Mouse (Mus musculus): ENCODE measurements around the gene Suv39h1. TPM values are rescaled to one million over a fixed set of nuclear protein-coding genes. Genes with fewer than 3 reads are reported as not detected.
"Not testable (repeated sequence)": the region's sequence is repeated elsewhere in the genome, so short reads cannot be mapped to it uniquely, and the experiment has no call there.

The Suv39h1 gene
- polyA plus RNA-seq (2016; fragmentation: Nextera tagmentation; extraction: Ambion mirVana): 42.8 and 46.2 TPM in 2 replicates

- Histone ChIP-seq H3K4me2 (peak within 1 kb of the TSS; percentile 65), H3K27ac (ENCODE audit: poor library complexity, severe bottlenecking) (peak within 1 kb of the TSS; percentile 89), H3K4me3 (peak within 1 kb of the TSS; percentile 75), H3K27me3 (replicated peaks) (no peaks in the 10 kb centered on the region), H3K36me3 (peaks cover 14% of the 10 kb centered on the region), H3K9me3 (replicated peaks) (0 out of 2 replicates have a peak, but pooled peaks cover 4% of the 10 kb centered on the region), H3K9ac (peak within 1 kb of the TSS; percentile 81), H3K4me1 (replicated peaks) (no peaks in the 10 kb centered on the region)
- peak; percentile 99 for ATAC-seq (ENCODE audit: insufficient number of reproducible peaks, low FRiP score)
- WGBS: 15% methylated on average over 46 of the region's 46 CpGs
Measured at GRCm38 (mm10) chrX:8074430-8075014, at the start of gene Suv39h1. TSS of gene Suv39h1 (minus strand) at chrX:8074760.

- Histone ChIP-seq H3K27me3 (replicated peaks) (no peaks in the 10 kb centered on the region), H3K4me2 (no peak overlapping the region), H3K4me1 (replicated peaks) (no peaks in the 10 kb centered on the region), H3K27ac (ENCODE audit: poor library complexity, severe bottlenecking) (no peak overlapping the region), H3K36me3 (peaks cover 41% of the 10 kb centered on the region), H3K9ac (no peak overlapping the region), H3K9me3 (replicated peaks) (peaks cover 9% of the 10 kb centered on the region; the same call in 1 of the 2 replicates), H3K4me3 (no peak overlapping the region)
- no peak for ATAC-seq (ENCODE audit: insufficient number of reproducible peaks, low FRiP score)
- 74% methylated on average over 6 of the region's 6 CpGs for WGBS
Measured at GRCm38 (mm10) chrX:8123821-8124470, 49.4 kb upstream of the Suv39h1 start.

GRCm38 (mm10) chrX:8117264-8117663 lies 42.7 kb upstream of the Suv39h1 start:
- Histone ChIP-seq H3K9ac (no peak overlapping the region), H3K9me3 (replicated peaks) (peaks cover 6% of the 10 kb centered on the region; the same call in 1 of the 2 replicates)

GRCm38 (mm10) chrX:8115275-8115674 lies 40.7 kb upstream of the Suv39h1 start:
- WGBS: 71% methylated on average over 4 of the region's 4 CpGs
- ATAC-seq (ENCODE audit: insufficient number of reproducible peaks, low FRiP score): no peak

More at GRCm38 (mm10) chrX:8117264-8117663, 42.7 kb upstream of the Suv39h1 start:
- H3K4me2 ChIP-seq: no peak overlapping the region
- no peak overlapping the region for H3K4me3 ChIP-seq
- H3K27me3 ChIP-seq (replicated peaks): no peaks in the 10 kb centered on the region
- H3K27ac ChIP-seq (ENCODE audit: poor library complexity, severe bottlenecking): no peak overlapping the region
- no peaks in the 10 kb centered on the region for H3K36me3 ChIP-seq
- no peak for ATAC-seq (ENCODE audit: insufficient number of reproducible peaks, low FRiP score)
- H3K4me1 ChIP-seq (replicated peaks): no peaks in the 10 kb centered on the region

GRCm38 (mm10) chrX:8105019-8105418 lies 30.5 kb upstream of the Suv39h1 start:
- Histone ChIP-seq H3K27ac (ENCODE audit: poor library complexity, severe bottlenecking) (no peak overlapping the region), H3K4me1 (replicated peaks) (peaks cover 7% of the 10 kb centered on the region), H3K9me3 (replicated peaks) (no peaks in the 10 kb centered on the region), H3K36me3 (no peaks in the 10 kb centered on the region), H3K27me3 (replicated peaks) (no peaks in the 10 kb centered on the region), H3K4me3 (no peak overlapping the region), H3K9ac (no peak overlapping the region), H3K4me2 (no peak overlapping the region)
- no peak for ATAC-seq (ENCODE audit: insufficient number of reproducible peaks, low FRiP score)
- WGBS: 88% methylated on average over 3 of the region's 3 CpGs

More at GRCm38 (mm10) chrX:8115275-8115674, 40.7 kb upstream of the Suv39h1 start:
- H3K36me3 ChIP-seq: no peaks in the 10 kb centered on the region
- H3K9ac ChIP-seq: no peak overlapping the region
- H3K4me2 ChIP-seq: no peak overlapping the region
- no peak overlapping the region for H3K4me3 ChIP-seq
- peaks cover 6% of the 10 kb centered on the region; the same call in 1 of the 2 replicates for H3K9me3 ChIP-seq (replicated peaks)
- H3K27ac ChIP-seq (ENCODE audit: poor library complexity, severe bottlenecking): no peak overlapping the region
- H3K4me1 ChIP-seq (replicated peaks): no peaks in the 10 kb centered on the region
- H3K27me3 ChIP-seq (replicated peaks): no peaks in the 10 kb centered on the region

GRCm38 (mm10) chrX:8102213-8102668 lies 27.7 kb upstream of the Suv39h1 start:
- ATAC-seq (ENCODE audit: insufficient number of reproducible peaks, low FRiP score): peak; percentile 80
- no peak overlapping the region for H3K27ac ChIP-seq (ENCODE audit: poor library complexity, severe bottlenecking)
- no peaks in the 10 kb centered on the region for H3K9me3 ChIP-seq (replicated peaks)
- no peaks in the 10 kb centered on the region for H3K27me3 ChIP-seq (replicated peaks)
- H3K4me1 ChIP-seq (replicated peaks): peaks cover 7% of the 10 kb centered on the region
- no peak overlapping the region for H3K9ac ChIP-seq
- no peaks in the 10 kb centered on the region for H3K36me3 ChIP-seq
- no peak overlapping the region for H3K4me3 ChIP-seq
- 43% methylated on average over 7 of the region's 7 CpGs for WGBS
- H3K4me2 ChIP-seq: no peak overlapping the region

- Histone ChIP-seq H3K9me3 (replicated peaks) (no peaks in the 10 kb centered on the region), H3K27me3 (replicated peaks) (no peaks in the 10 kb centered on the region), H3K4me2 (no peak overlapping the region), H3K4me3 (no peak overlapping the region), H3K27ac (ENCODE audit: poor library complexity, severe bottlenecking) (no peak overlapping the region), H3K4me1 (replicated peaks) (peaks cover 7% of the 10 kb centered on the region), H3K9ac (no peak overlapping the region), H3K36me3 (no peaks in the 10 kb centered on the region)
- 23% methylated on average over 3 of the region's 3 CpGs for whole genome bisulfite sequencing
- no peak for ATAC-seq (ENCODE audit: insufficient number of reproducible peaks, low FRiP score)
Measured at GRCm38 (mm10) chrX:8101017-8101416, 26.5 kb upstream of the Suv39h1 start.

- no peaks in the 10 kb centered on the region for H3K27me3 ChIP-seq (replicated peaks)
- H3K9me3 ChIP-seq (replicated peaks): no peaks in the 10 kb centered on the region
- H3K4me1 ChIP-seq (replicated peaks): peaks cover 7% of the 10 kb centered on the region
- ATAC-seq (ENCODE audit: insufficient number of reproducible peaks, low FRiP score): no peak
- no peak overlapping the region for H3K27ac ChIP-seq (ENCODE audit: poor library complexity, severe bottlenecking)
- no peak overlapping the region for H3K4me3 ChIP-seq
- no peaks in the 10 kb centered on the region for H3K36me3 ChIP-seq
- no peak overlapping the region for H3K4me2 ChIP-seq
- WGBS: 56% methylated on average over 4 of the region's 4 CpGs
- H3K9ac ChIP-seq: no peak overlapping the region
Measured at GRCm38 (mm10) chrX:8099435-8099834, 24.9 kb upstream of the Suv39h1 start.

GRCm38 (mm10) chrX:8096787-8097242 lies 22.3 kb upstream of the Suv39h1 start:
- Histone ChIP-seq H3K9me3 (replicated peaks) (no peaks in the 10 kb centered on the region), H3K9ac (no peak overlapping the region), H3K36me3 (no peaks in the 10 kb centered on the region), H3K27me3 (replicated peaks) (no peaks in the 10 kb centered on the region), H3K4me2 (peak overlapping the region; percentile 58), H3K4me1 (replicated peaks) (peaks cover 7% of the 10 kb centered on the region), H3K27ac (ENCODE audit: poor library complexity, severe bottlenecking) (no peak overlapping the region), H3K4me3 (peak overlapping the region; percentile 32)
- ATAC-seq (ENCODE audit: insufficient number of reproducible peaks, low FRiP score): peak; percentile 96
- WGBS: 17% methylated on average over 19 of the region's 19 CpGs

GRCm38 (mm10) chrX:8096068-8096786 lies 21.7 kb upstream of the Suv39h1 start:
- H3K36me3 ChIP-seq; H3K4me1 ChIP-seq (replicated peaks); H3K9ac ChIP-seq; H3K27me3 ChIP-seq (replicated peaks); H3K27ac ChIP-seq (ENCODE audit: poor library complexity, severe bottlenecking); H3K9me3 ChIP-seq (replicated peaks): not testable (repeated sequence)
- ATAC-seq (ENCODE audit: insufficient number of reproducible peaks, low FRiP score): peak; percentile 93
- WGBS: 23% methylated on average over 21 of the region's 48 CpGs
- peak overlapping the region; percentile 51 for H3K4me2 ChIP-seq
- H3K4me3 ChIP-seq: peak overlapping the region; percentile 37

GRCm38 (mm10) chrX:8095546-8095945 lies 21.0 kb upstream of the Suv39h1 start:
- H3K9me3 ChIP-seq (replicated peaks): no peaks in the 10 kb centered on the region
- H3K4me3 ChIP-seq: peak overlapping the region; percentile 37
- peaks cover under 1% of the 10 kb centered on the region for H3K4me1 ChIP-seq (replicated peaks)
- H3K9ac ChIP-seq: no peak overlapping the region
- 77% methylated on average over 10 of the region's 10 CpGs for WGBS
- peak overlapping the region; percentile 51 for H3K4me2 ChIP-seq
- no peak overlapping the region for H3K27ac ChIP-seq (ENCODE audit: poor library complexity, severe bottlenecking)
- H3K36me3 ChIP-seq: no peaks in the 10 kb centered on the region
- no peaks in the 10 kb centered on the region for H3K27me3 ChIP-seq (replicated peaks)
- no peak for ATAC-seq (ENCODE audit: insufficient number of reproducible peaks, low FRiP score)

Measured in heart, embryonic 12.5 days (tissue).